Mouse (Mus musculus): ENCODE results near the gene Dag1. TPM values are rescaled to one million over a fixed set of nuclear protein-coding genes. Genes with fewer than 3 reads are reported as not detected.

Gene Dag1
- polyA plus RNA-seq (2015; fragmentation: Nextera tagmentation; extraction: Ambion mirVana), result 52.6 and 54.7 TPM in 2 replicates

- peak within 1 kb of the TSS; percentile 87 for H3K27ac ChIP-seq
- peak within 1 kb of the TSS; percentile 88 for H3K9ac ChIP-seq
- H3K27me3 ChIP-seq, result no peaks in the 10 kb centered on the region
- H3K4me3 ChIP-seq, result peak within 1 kb of the TSS; percentile 97
- H3K4me2 ChIP-seq, result peak within 1 kb of the TSS; percentile 76
- WGBS, result under 1% methylated on average over 70 of the region's 71 CpGs
- no peaks in the 10 kb centered on the region for H3K9me3 ChIP-seq
- peak; percentile 98 for ATAC-seq (ENCODE audit: insufficient number of reproducible peaks, insufficient read depth, low FRiP score, low TSS enrichment, low read depth)
- H3K4me1 ChIP-seq, result peaks cover 22% of the 10 kb centered on the region
- H3K36me3 ChIP-seq, result no peaks in the 10 kb centered on the region
These were observed at the start of gene Dag1 for GRCm38 (mm10) chr9:108263690-108264190. Dag1 (minus strand) TSS chr9:108263958.

- Histone ChIP-seq H3K4me1 (peaks cover 27% of the 10 kb centered on the region), H3K27me3 (no peaks in the 10 kb centered on the region), H3K4me2 (peak overlapping the region; percentile 86), H3K9ac (peak overlapping the region; percentile 67), H3K27ac (no peak overlapping the region), H3K9me3 (no peaks in the 10 kb centered on the region), H3K36me3 (peaks cover 11% of the 10 kb centered on the region), H3K4me3 (peak overlapping the region; percentile 94)
- WGBS, result 55% methylated on average over 2 of the region's 2 CpGs
- no peak for ATAC-seq (ENCODE audit: insufficient number of reproducible peaks, insufficient read depth, low FRiP score, low TSS enrichment, low read depth)
These were observed 44.4 kb upstream of the Dag1 start for GRCm38 (mm10) chr9:108308141-108308540.

GRCm38 (mm10) chr9:108307021-108307807 lies 43.5 kb upstream of the Dag1 start:
- H3K4me1 ChIP-seq, result peaks cover 27% of the 10 kb centered on the region
- peaks cover 21% of the 10 kb centered on the region for H3K36me3 ChIP-seq
- peak overlapping the region; percentile 86 for H3K4me2 ChIP-seq
- ATAC-seq (ENCODE audit: insufficient number of reproducible peaks, insufficient read depth, low FRiP score, low TSS enrichment, low read depth), result no peak
- peak overlapping the region; percentile 98 for H3K9ac ChIP-seq
- H3K9me3 ChIP-seq, result no peaks in the 10 kb centered on the region
- H3K27ac ChIP-seq, result peak overlapping the region; percentile 100
- no peaks in the 10 kb centered on the region for H3K27me3 ChIP-seq
- 18% methylated on average over 12 of the region's 12 CpGs for WGBS
- peak overlapping the region; percentile 94 for H3K4me3 ChIP-seq

GRCm38 (mm10) chr9:108306571-108306980 lies 42.8 kb upstream of the Dag1 start:
- WGBS, result 1% methylated on average over 48 of the region's 51 CpGs
- Histone ChIP-seq H3K4me3 (peak overlapping the region; percentile 94), H3K9ac (peak overlapping the region; percentile 98), H3K27ac (peak overlapping the region; percentile 100), H3K4me2 (peak overlapping the region; percentile 86), H3K4me1 (peaks cover 27% of the 10 kb centered on the region), H3K9me3 (no peaks in the 10 kb centered on the region), H3K36me3 (peaks cover 26% of the 10 kb centered on the region), H3K27me3 (no peaks in the 10 kb centered on the region)
- peak; percentile 62 for ATAC-seq (ENCODE audit: insufficient number of reproducible peaks, insufficient read depth, low FRiP score, low TSS enrichment, low read depth)

GRCm38 (mm10) chr9:108305629-108306520 lies 42.1 kb upstream of the Dag1 start, which contains the start of the genes Rhoa and Tcta:
Rhoa (plus strand) TSS chr9:108306129.
Tcta (minus strand) TSS chr9:108306160.
- Histone ChIP-seq H3K9me3 (no peaks in the 10 kb centered on the region), H3K27ac (peak within 1 kb of the TSS; percentile 100), H3K27me3 (no peaks in the 10 kb centered on the region), H3K9ac (peak within 1 kb of the TSS; percentile 98), H3K4me2 (peak within 1 kb of the TSS; percentile 86), H3K36me3 (peaks cover 31% of the 10 kb centered on the region), H3K4me1 (peaks cover 27% of the 10 kb centered on the region), H3K4me3 (peak within 1 kb of the TSS; percentile 94)
- under 1% methylated on average over 78 of the region's 81 CpGs for WGBS
- peak; percentile 98 for ATAC-seq (ENCODE audit: insufficient number of reproducible peaks, insufficient read depth, low FRiP score, low TSS enrichment, low read depth)

GRCm38 (mm10) chr9:108305170-108305569 lies 41.4 kb upstream of the Dag1 start:
- peaks cover 25% of the 10 kb centered on the region for H3K4me1 ChIP-seq
- H3K27ac ChIP-seq, result peak overlapping the region; percentile 100
- peak overlapping the region; percentile 86 for H3K4me2 ChIP-seq
- H3K9ac ChIP-seq, result peak overlapping the region; percentile 89
- no peaks in the 10 kb centered on the region for H3K27me3 ChIP-seq
- WGBS, result 4% methylated on average over 1 of the region's 1 CpGs
- peak overlapping the region; percentile 94 for H3K4me3 ChIP-seq
- H3K36me3 ChIP-seq, result peaks cover 38% of the 10 kb centered on the region
- no peaks in the 10 kb centered on the region for H3K9me3 ChIP-seq
- no peak for ATAC-seq (ENCODE audit: insufficient number of reproducible peaks, insufficient read depth, low FRiP score, low TSS enrichment, low read depth)

GRCm38 (mm10) chr9:108304716-108305115 lies 41.0 kb upstream of the Dag1 start:
- Histone ChIP-seq H3K36me3 (peaks cover 38% of the 10 kb centered on the region), H3K27me3 (no peaks in the 10 kb centered on the region), H3K9ac (peak overlapping the region; percentile 89; the same call in 1 of the 2 replicates), H3K4me2 (peak overlapping the region; percentile 86), H3K27ac (no peak overlapping the region), H3K9me3 (no peaks in the 10 kb centered on the region), H3K4me1 (peaks cover 25% of the 10 kb centered on the region), H3K4me3 (peak overlapping the region; percentile 94)
- WGBS, result 88% methylated on average over 4 of the region's 4 CpGs
- ATAC-seq (ENCODE audit: insufficient number of reproducible peaks, insufficient read depth, low FRiP score, low TSS enrichment, low read depth), result no peak

- no peak overlapping the region for H3K4me3 ChIP-seq
- H3K9ac ChIP-seq, result no peak overlapping the region
- no peak for ATAC-seq (ENCODE audit: insufficient number of reproducible peaks, insufficient read depth, low FRiP score, low TSS enrichment, low read depth)
- H3K4me2 ChIP-seq, result no peak overlapping the region
- H3K4me1 ChIP-seq, result peaks cover 6% of the 10 kb centered on the region
- no peak overlapping the region for H3K27ac ChIP-seq
- no peaks in the 10 kb centered on the region for H3K9me3 ChIP-seq
- peaks cover 42% of the 10 kb centered on the region for H3K36me3 ChIP-seq
- 84% methylated on average over 3 of the region's 3 CpGs for WGBS
- no peaks in the 10 kb centered on the region for H3K27me3 ChIP-seq
These were observed 38.1 kb upstream of the Dag1 start for GRCm38 (mm10) chr9:108301853-108302252.

GRCm38 (mm10) chr9:108296453-108297355 lies 32.9 kb upstream of the Dag1 start, which contains the start of gene Amt:
Amt (plus strand) TSS chr9:108296853.
- Histone ChIP-seq H3K4me1 (peaks cover 6% of the 10 kb centered on the region; the same call in 1 of the 2 replicates), H3K36me3 (peaks cover 42% of the 10 kb centered on the region), H3K4me3 (peak within 1 kb of the TSS; percentile 22), H3K4me2 (peak within 1 kb of the TSS; percentile 40), H3K27me3 (no peaks in the 10 kb centered on the region), H3K9ac (peak within 1 kb of the TSS; percentile 46), H3K9me3 (no peaks in the 10 kb centered on the region), H3K27ac (no peak within 1 kb of the TSS)
- WGBS, result 16% methylated on average over 18 of the region's 18 CpGs
- no peak for ATAC-seq (ENCODE audit: insufficient number of reproducible peaks, insufficient read depth, low FRiP score, low TSS enrichment, low read depth)

- H3K9ac ChIP-seq, result peak overlapping the region; percentile 68
- H3K4me2 ChIP-seq, result peak overlapping the region; percentile 70
- H3K27me3 ChIP-seq, result no peaks in the 10 kb centered on the region
- no peaks in the 10 kb centered on the region for H3K9me3 ChIP-seq
- peak overlapping the region; percentile 60 for H3K4me3 ChIP-seq
- no peak overlapping the region; the same call in 1 of the 2 replicates for H3K27ac ChIP-seq
- WGBS, result 51% methylated on average over 6 of the region's 6 CpGs
- no peak for ATAC-seq (ENCODE audit: insufficient number of reproducible peaks, insufficient read depth, low FRiP score, low TSS enrichment, low read depth)
- peaks cover 8% of the 10 kb centered on the region for H3K4me1 ChIP-seq
- peaks cover 25% of the 10 kb centered on the region for H3K36me3 ChIP-seq
These were observed 27.0 kb upstream of the Dag1 start for GRCm38 (mm10) chr9:108290773-108291172.

All from embryonic facial prominence, embryonic 13.5 days (tissue).